Comparison of ENCODE assay signal across 8 mouse cellular contexts in the genomic region with DNA sequence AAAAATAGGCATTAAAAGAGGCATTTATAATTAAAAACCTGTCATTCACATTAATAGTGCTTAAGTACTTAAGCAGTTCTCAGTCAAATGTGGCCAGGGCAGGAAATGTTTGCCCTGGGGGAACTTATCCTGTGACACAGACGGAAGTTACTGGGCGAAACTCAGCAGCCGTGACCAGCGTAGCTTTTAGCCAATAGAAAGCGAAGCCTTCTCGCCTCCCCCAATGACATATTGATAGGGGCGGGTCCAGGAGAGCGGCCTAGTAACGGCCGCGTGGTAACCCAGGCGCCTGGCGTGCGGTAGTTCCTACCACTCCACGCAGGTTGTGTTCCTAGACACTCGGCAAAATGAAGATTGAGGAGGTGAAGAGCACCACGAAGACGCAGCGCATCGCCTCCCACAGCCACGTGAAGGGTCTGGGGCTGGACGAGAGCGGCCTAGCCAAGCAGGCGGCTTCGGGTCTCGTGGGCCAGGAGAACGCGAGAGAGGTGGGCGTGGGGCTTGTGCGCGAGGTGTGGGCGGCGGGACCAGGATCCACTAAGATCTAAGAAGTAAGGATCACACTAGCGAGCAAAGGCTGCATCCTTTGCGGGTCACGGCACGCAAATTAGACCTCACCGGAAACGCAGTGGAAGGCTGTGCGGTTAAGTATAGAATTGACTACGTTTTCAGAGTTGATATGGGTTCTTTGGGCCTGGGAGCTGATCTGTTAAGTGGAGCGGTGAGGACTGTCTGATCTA. TPM values are rescaled to one million over a fixed set of nuclear protein-coding genes. Genes with fewer than 3 reads are reported as not detected.
DNase-seq lines count a peak whose midpoint lies in the region; ATAC-seq and TF ChIP-seq lines count a peak whose summit lies in the region.

TSS of gene Ruvbl1 (plus strand) at position 229 of the 740 bp plus-strand sequence.

- H3K9me3 ChIP-seq in ES-E14 (ENCODE audit: control insufficient read depth, insufficient read depth, low read depth, low read length), result no peaks in the 10 kb centered on the region
- no peaks in the 10 kb centered on the region for H3K9me3 ChIP-seq in forebrain, embryonic 15.5 days

- peak; percentile 91 for DNase-seq in ES-E14 (ENCODE audit: low read depth, low spot score)
- DNase-seq in cerebellum, adult 11-12 months, result peak; percentile 93
- DNase-seq in heart, postnatal 25 days (ENCODE audit: low spot score), result peak; percentile 85
- DNase-seq in layer of hippocampus, adult 18-20 months (ENCODE audit: low spot score in 2 of 2), result peak; percentile 88 to 95
- DNase-seq in lung, adult 2 months, result peak; percentile 88
- DNase-seq in thymus, adult 18-20 months, result peak; percentile 78 to 89

- H3K36me3 ChIP-seq in ES-E14 (ENCODE audit: control insufficient read depth, insufficient read depth, low read length, poor library complexity, severe bottlenecking), result peaks cover 15% of the 10 kb centered on the region
- peaks cover 28% of the 10 kb centered on the region for H3K36me3 ChIP-seq in forebrain, embryonic 15.5 days

- peaks cover 2 to 13% of the 10 kb centered on the region in 2 experiments; a peak in 2 of 4 replicates for H3K4me1 ChIP-seq in ES-E14 (ENCODE audit: control insufficient read depth in 2 of 2, insufficient read depth in 2 of 2, low read length in 2 of 2, poor library complexity in 1 of 2)
- H3K4me1 ChIP-seq in forebrain, embryonic 15.5 days, result peaks cover 17% of the 10 kb centered on the region
- H3K4me1 ChIP-seq in lung, adult 2 months (ENCODE audit: control insufficient read depth, insufficient read depth, low read length), result peaks cover 4% of the 10 kb centered on the region; the same call in 1 of the 2 replicates

- TF ChIP-seq POLR2A in lung, adult 2 months (IDR thresholded peaks at IDR 0.05; ENCODE audit: borderline replicate concordance, extremely low read depth, low read depth, low read length), result peak; percentile 45; the same call in 1 of the 2 replicates

- under 1% methylated on average over 42 of the region's 42 CpGs for WGBS in forebrain, embryonic 15.5 days
- under 1% methylated on average over 42 of the region's 42 CpGs for WGBS in lung, adult 2 months

- ATAC-seq in forebrain, embryonic 15.5 days (replicated peaks), result peak; percentile 99
- ATAC-seq in neutrophil, adult 5-6 weeks (ENCODE audit: extremely low read depth, insufficient number of reproducible peaks, low FRiP score, poor library complexity, severe bottlenecking), result peak; percentile 98

- H3K4me3 ChIP-seq in ES-E14 (ENCODE audit: insufficient read depth in 1 of 2, low read depth in 1 of 2, low read length in 2 of 2, poor library complexity in 1 of 2, severe bottlenecking in 1 of 2), result peak within 1 kb of the TSS; percentile 72 to 79
- peak within 1 kb of the TSS; percentile 75 for H3K4me3 ChIP-seq in forebrain, embryonic 15.5 days
- peak within 1 kb of the TSS; percentile 74 for H3K4me3 ChIP-seq in lung, adult 2 months (replicated peaks; ENCODE audit: extremely low read depth, low read depth, low read length)

- no peaks in the 10 kb centered on the region for H3K27me3 ChIP-seq in forebrain, embryonic 15.5 days

- intact Hi-C loops in heart, postnatal 25 days (cut with DNase I), result loop anchor here (1.0 to 5.0 kb wide), 2 partner anchors 19 to 52 kb away; partner anchors contain the start of genes Eefsec and Sec61a1

- H3K27ac ChIP-seq in ES-E14 (ENCODE audit: insufficient read depth, low read depth, low read length, poor library complexity, severe bottlenecking), result 0 out of 2 replicates have a peak within 1 kb of the TSS, but pooled peaks have one; percentile 5
- H3K27ac ChIP-seq in forebrain, embryonic 15.5 days (replicated peaks), result peak within 1 kb of the TSS; percentile 47; the same call in 1 of the 2 replicates

- TF ChIP-seq CTCF in lung, adult 2 months (IDR thresholded peaks at IDR 0.05; ENCODE audit: insufficient read depth, low read length), result no peak

- peak within 1 kb of the TSS; percentile 90 for H3K9ac ChIP-seq in ES-E14 (ENCODE audit: insufficient read depth, low read depth, low read length, poor library complexity, severe bottlenecking)
- peak within 1 kb of the TSS; percentile 75 for H3K9ac ChIP-seq in forebrain, embryonic 15.5 days (replicated peaks)

- peak within 1 kb of the TSS; percentile 57 for H3K4me2 ChIP-seq in forebrain, embryonic 15.5 days (replicated peaks)

- in situ Hi-C loops in ES-E14 (cut with MboI; ENCODE audit: low sequenced_read_pairs in 2 of 2, unreplicated experiment in 2 of 2), result no loop called here

TF ChIP-seq in ES-E14, 5 proteins besides CTCF, POLR2A, EP300 and RAD21:
- TF ChIP-seq MAFK (IDR thresholded peaks at IDR 0.05; ENCODE audit: insufficient read depth, low read depth, low read length) (0 out of 2 replicates have a peak, but pooled peaks have one; percentile 5), HCFC1 (IDR thresholded peaks at IDR 0.05; ENCODE audit: borderline replicate concordance, insufficient read depth, low read length) (peak; percentile 71; the same call in 1 of the 2 replicates), ZC3H11A (IDR thresholded peaks at IDR 0.05; ENCODE audit: borderline replicate concordance, low read depth, low read length) (no peak), ZNF384 (IDR thresholded peaks at IDR 0.05; ENCODE audit: low read depth, low read length) (no peak), CHD2 (IDR thresholded peaks at IDR 0.05; ENCODE audit: low read depth, low read length) (peak; percentile 89)

RNA-seq across cellular contexts. Expression of gene Ruvbl1, which starts in this region (rescaled TPM):
- total RNA-seq in ES-E14 (2012; rRNA removed), result 117 and 149 TPM in 2 replicates
- polyA plus RNA-seq in forebrain, embryonic 15.5 days (2015; fragmentation: Nextera tagmentation; extraction: Ambion mirVana), result 130 and 140 TPM in 2 replicates
- 10 to 100 TPM; 15.2 to 16.7 TPM for total RNA-seq in heart, postnatal 25 days (2021)
- 10 to 100 TPM; 38.7 to 43.7 TPM for total RNA-seq in layer of hippocampus, adult 18-20 months (2021)
- polyA plus RNA-seq in lung, adult 2 months (2012; rRNA removed), result 18.2 and 22.4 TPM in 2 replicates
- total RNA-seq in neutrophil, adult 5-6 weeks (2017), result 41.7 and 45.8 TPM in 2 replicates

Comparison
In these comparisons a context has a peak if more than half of its experiments do, and no peak if none do; other contexts are left out.
1. Peak in every context shown above with its lines: DNase-seq, ATAC-seq, H3K4me3 ChIP-seq and H3K27ac ChIP-seq.